Mouse (Mus musculus): ENCODE data around the gene Slc35f3. TPM values are rescaled to one million over a fixed set of nuclear protein-coding genes. Genes with fewer than 3 reads are reported as not detected.

Slc35f3 gene
- polyA plus RNA-seq, 1 experiment from 2014 or later: 0.11 TPM

- H3K9me3 ChIP-seq: no peaks in the 10 kb centered on the region
- DNase-seq (ENCODE audit: low spot score): no peak
- H3K36me3 ChIP-seq: no peaks in the 10 kb centered on the region
- H3K4me3 ChIP-seq: no peak overlapping the region
- 43% methylated on average over 4 of the region's 4 CpGs for WGBS
- H3K27ac ChIP-seq: no peak overlapping the region
- H3K27me3 ChIP-seq (ENCODE audit: insufficient read depth, poor library complexity, severe bottlenecking): no peaks in the 10 kb centered on the region
- peaks cover 4% of the 10 kb centered on the region; the same call in 1 of the 2 replicates for H3K4me1 ChIP-seq
Observed at GRCm38 (mm10) chr8:126345100-126345499, 46.7 kb downstream of the Slc35f3 start.

GRCm38 (mm10) chr8:126353259-126353658 is 54.9 kb downstream of the Slc35f3 start:
- H3K4me1 ChIP-seq: no peaks in the 10 kb centered on the region
- H3K36me3 ChIP-seq: no peaks in the 10 kb centered on the region
- WGBS: 66% methylated on average over 1 of the region's 1 CpGs
- no peaks in the 10 kb centered on the region for H3K27me3 ChIP-seq (ENCODE audit: insufficient read depth, poor library complexity, severe bottlenecking)
- no peak overlapping the region for H3K27ac ChIP-seq
- H3K9me3 ChIP-seq: no peaks in the 10 kb centered on the region
- DNase-seq (ENCODE audit: low spot score): no peak
- no peak overlapping the region for H3K4me3 ChIP-seq

GRCm38 (mm10) chr8:126357946-126358345 is 59.6 kb downstream of the Slc35f3 start:
- no peaks in the 10 kb centered on the region for H3K36me3 ChIP-seq
- no peaks in the 10 kb centered on the region for H3K4me1 ChIP-seq
- DNase-seq (ENCODE audit: low spot score): no peak
- H3K27me3 ChIP-seq (ENCODE audit: insufficient read depth, poor library complexity, severe bottlenecking): no peaks in the 10 kb centered on the region
- no peaks in the 10 kb centered on the region for H3K9me3 ChIP-seq
- no peak overlapping the region for H3K27ac ChIP-seq
- H3K4me3 ChIP-seq: no peak overlapping the region
- WGBS: 39% methylated on average over 3 of the region's 3 CpGs

- H3K4me3 ChIP-seq: no peak overlapping the region
- WGBS: 80% methylated on average over 6 of the region's 6 CpGs
- no peaks in the 10 kb centered on the region for H3K27me3 ChIP-seq (ENCODE audit: insufficient read depth, poor library complexity, severe bottlenecking)
- no peaks in the 10 kb centered on the region for H3K4me1 ChIP-seq
- no peak overlapping the region for H3K27ac ChIP-seq
- H3K9me3 ChIP-seq: no peaks in the 10 kb centered on the region
- no peak for DNase-seq (ENCODE audit: low spot score)
- H3K36me3 ChIP-seq: no peaks in the 10 kb centered on the region
Observed at GRCm38 (mm10) chr8:126359296-126359695, 60.9 kb downstream of the Slc35f3 start.

- no peak for DNase-seq (ENCODE audit: low spot score)
- Histone ChIP-seq H3K4me3 (no peak overlapping the region), H3K27me3 (ENCODE audit: insufficient read depth, poor library complexity, severe bottlenecking) (no peaks in the 10 kb centered on the region), H3K27ac (no peak overlapping the region), H3K9me3 (no peaks in the 10 kb centered on the region), H3K4me1 (no peaks in the 10 kb centered on the region), H3K36me3 (no peaks in the 10 kb centered on the region)
- 76% methylated on average over 11 of the region's 11 CpGs for WGBS
Observed at GRCm38 (mm10) chr8:126360106-126360505, 61.7 kb downstream of the Slc35f3 start.

- H3K4me1 ChIP-seq: no peaks in the 10 kb centered on the region
- H3K36me3 ChIP-seq: no peaks in the 10 kb centered on the region
- no peak overlapping the region for H3K4me3 ChIP-seq
- no peak for DNase-seq (ENCODE audit: low spot score)
- H3K27ac ChIP-seq: no peak overlapping the region
- WGBS: 66% methylated on average over 5 of the region's 5 CpGs
- no peaks in the 10 kb centered on the region for H3K9me3 ChIP-seq
- H3K27me3 ChIP-seq (ENCODE audit: insufficient read depth, poor library complexity, severe bottlenecking): no peaks in the 10 kb centered on the region
Observed at GRCm38 (mm10) chr8:126360701-126361100, 62.3 kb downstream of the Slc35f3 start.

- no peaks in the 10 kb centered on the region for H3K9me3 ChIP-seq
Observed at GRCm38 (mm10) chr8:126366251-126366650, 67.9 kb downstream of the Slc35f3 start.

GRCm38 (mm10) chr8:126368349-126369054 is 70.1 kb downstream of the Slc35f3 start:
- WGBS: 65% methylated on average over 10 of the region's 10 CpGs
- Histone ChIP-seq H3K36me3 (no peaks in the 10 kb centered on the region), H3K4me1 (no peaks in the 10 kb centered on the region), H3K4me3 (no peak overlapping the region), H3K27me3 (ENCODE audit: insufficient read depth, poor library complexity, severe bottlenecking) (no peaks in the 10 kb centered on the region), H3K27ac (no peak overlapping the region), H3K9me3 (no peaks in the 10 kb centered on the region)
- DNase-seq (ENCODE audit: low spot score): no peak

More at GRCm38 (mm10) chr8:126366251-126366650, 67.9 kb downstream of the Slc35f3 start:
- Histone ChIP-seq H3K27ac (no peak overlapping the region), H3K36me3 (no peaks in the 10 kb centered on the region), H3K4me1 (no peaks in the 10 kb centered on the region), H3K27me3 (ENCODE audit: insufficient read depth, poor library complexity, severe bottlenecking) (no peaks in the 10 kb centered on the region), H3K4me3 (no peak overlapping the region)
- no peak for DNase-seq (ENCODE audit: low spot score)
- WGBS: 65% methylated on average over 3 of the region's 3 CpGs

- Histone ChIP-seq H3K4me1 (no peaks in the 10 kb centered on the region), H3K27ac (no peak overlapping the region), H3K36me3 (no peaks in the 10 kb centered on the region), H3K9me3 (no peaks in the 10 kb centered on the region), H3K27me3 (ENCODE audit: insufficient read depth, poor library complexity, severe bottlenecking) (peaks cover 5% of the 10 kb centered on the region; the same call in 1 of the 2 replicates), H3K4me3 (no peak overlapping the region)
- no peak for DNase-seq (ENCODE audit: low spot score)
- 79% methylated on average over 3 of the region's 3 CpGs for WGBS
Observed at GRCm38 (mm10) chr8:126371871-126372270, 73.5 kb downstream of the Slc35f3 start.

- 79% methylated on average over 6 of the region's 6 CpGs for WGBS
- H3K4me3 ChIP-seq: no peak overlapping the region
Observed at GRCm38 (mm10) chr8:126379580-126379979, 81.2 kb downstream of the Slc35f3 start.

GRCm38 (mm10) chr8:126380141-126380540 is 81.8 kb downstream of the Slc35f3 start:
- no peak for DNase-seq (ENCODE audit: low spot score)
- Histone ChIP-seq H3K4me3 (no peak overlapping the region), H3K27me3 (ENCODE audit: insufficient read depth, poor library complexity, severe bottlenecking) (peaks cover 6% of the 10 kb centered on the region; the same call in 1 of the 2 replicates), H3K4me1 (no peaks in the 10 kb centered on the region), H3K36me3 (no peaks in the 10 kb centered on the region), H3K27ac (no peak overlapping the region), H3K9me3 (no peaks in the 10 kb centered on the region)
- WGBS: 56% methylated on average over 2 of the region's 2 CpGs

More at GRCm38 (mm10) chr8:126379580-126379979, 81.2 kb downstream of the Slc35f3 start:
- H3K4me1 ChIP-seq: no peaks in the 10 kb centered on the region
- H3K27ac ChIP-seq: no peak overlapping the region
- peaks cover 6% of the 10 kb centered on the region; the same call in 1 of the 2 replicates for H3K27me3 ChIP-seq (ENCODE audit: insufficient read depth, poor library complexity, severe bottlenecking)
- H3K36me3 ChIP-seq: no peaks in the 10 kb centered on the region
- H3K9me3 ChIP-seq: no peaks in the 10 kb centered on the region
- DNase-seq (ENCODE audit: low spot score): no peak

GRCm38 (mm10) chr8:126381299-126381698 is 82.9 kb downstream of the Slc35f3 start:
- Histone ChIP-seq H3K27ac (no peak overlapping the region), H3K4me1 (no peaks in the 10 kb centered on the region), H3K9me3 (no peaks in the 10 kb centered on the region), H3K36me3 (no peaks in the 10 kb centered on the region), H3K27me3 (ENCODE audit: insufficient read depth, poor library complexity, severe bottlenecking) (peaks cover 6% of the 10 kb centered on the region; the same call in 1 of the 2 replicates), H3K4me3 (no peak overlapping the region)
- WGBS: 84% methylated on average over 7 of the region's 7 CpGs
- no peak for DNase-seq (ENCODE audit: low spot score)

GRCm38 (mm10) chr8:126382216-126382615 is 83.9 kb downstream of the Slc35f3 start:
- H3K36me3 ChIP-seq: no peaks in the 10 kb centered on the region
- H3K9me3 ChIP-seq: no peaks in the 10 kb centered on the region
- H3K4me1 ChIP-seq: no peaks in the 10 kb centered on the region
- 45% methylated on average over 14 of the region's 14 CpGs for WGBS
- H3K27ac ChIP-seq: no peak overlapping the region
- no peaks in the 10 kb centered on the region for H3K27me3 ChIP-seq (ENCODE audit: insufficient read depth, poor library complexity, severe bottlenecking)
- DNase-seq (ENCODE audit: low spot score): no peak
- no peak overlapping the region for H3K4me3 ChIP-seq

GRCm38 (mm10) chr8:126382749-126383148 is 84.4 kb downstream of the Slc35f3 start:
- DNase-seq (ENCODE audit: low spot score): no peak
- Histone ChIP-seq H3K4me1 (no peaks in the 10 kb centered on the region), H3K27ac (no peak overlapping the region), H3K36me3 (no peaks in the 10 kb centered on the region), H3K27me3 (ENCODE audit: insufficient read depth, poor library complexity, severe bottlenecking) (no peaks in the 10 kb centered on the region), H3K9me3 (no peaks in the 10 kb centered on the region), H3K4me3 (no peak overlapping the region)
- WGBS: 58% methylated on average over 5 of the region's 5 CpGs
